Mouse (Mus musculus) ovary, postnatal 10 days (tissue): ENCODE results near the gene A930033H14Rik.

ENCODE experiments used
- DNase-seq: peaks from one replicate; pipeline ENCODE4 v3.0.0; 2022; ENCODE audit warnings: low spot score

Gene A930033H14Rik

GRCm38 (mm10) chr10:69193721-69194120 lies 19.2 kb downstream of the A930033H14Rik start:
- DNase-seq: no peak

- DNase-seq: no peak
These were observed 20.6 kb downstream of the A930033H14Rik start for GRCm38 (mm10) chr10:69192266-69192665.

GRCm38 (mm10) chr10:69190434-69191160 lies 22.3 kb downstream of the A930033H14Rik start:
- DNase-seq: no peak

- no peak for DNase-seq
These were observed 25.0 kb downstream of the A930033H14Rik start for GRCm38 (mm10) chr10:69187773-69188443.

DNA sequence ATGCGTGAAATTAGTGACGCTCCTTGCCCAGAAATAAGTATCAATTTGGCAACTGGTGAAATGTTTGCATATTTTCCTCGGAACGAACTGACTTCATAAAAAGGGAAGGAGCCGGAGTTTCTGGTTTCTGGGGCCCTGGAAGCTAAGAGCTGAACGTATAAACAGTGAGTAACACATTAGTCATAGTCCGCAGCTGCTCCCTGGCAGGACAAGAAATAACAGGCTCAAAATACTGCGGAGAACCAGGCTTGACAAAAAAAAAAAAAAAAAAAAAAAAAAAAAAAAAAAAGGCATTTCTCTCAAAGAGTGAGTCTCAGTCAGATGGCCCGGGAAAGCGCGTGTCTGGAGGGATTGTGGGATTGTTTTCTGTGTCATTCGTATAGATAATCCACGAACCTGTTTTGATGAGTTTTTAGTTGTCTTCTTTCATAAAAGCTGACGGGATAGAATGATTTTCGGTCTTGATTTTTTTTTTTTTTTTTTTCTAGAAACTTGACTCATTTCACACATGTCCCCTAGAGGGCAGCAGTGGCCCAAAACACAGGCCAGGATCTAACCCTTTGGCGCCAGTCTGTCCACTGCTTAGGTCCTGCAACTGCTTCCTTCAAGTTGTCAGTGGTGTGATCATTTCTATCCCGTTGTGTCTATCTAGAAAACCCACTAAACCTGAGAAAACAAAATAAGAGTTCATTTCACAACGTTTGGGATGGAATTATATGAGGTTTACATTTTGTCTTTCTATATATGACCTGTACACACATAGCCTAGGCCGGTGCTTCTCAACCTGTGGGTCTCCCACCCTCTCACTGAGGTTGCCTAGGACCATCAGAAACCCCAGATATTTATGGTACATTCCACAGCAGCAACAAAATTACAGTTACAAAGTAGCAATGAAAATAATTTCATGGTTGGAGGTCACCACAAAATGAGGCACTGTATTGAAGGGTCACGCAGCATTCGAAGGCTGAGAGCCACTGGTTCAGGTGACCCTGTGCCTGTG lies 26.7 kb downstream of the A930033H14Rik start:
- peak; percentile 39 for DNase-seq

- no peak for DNase-seq
These were observed 27.5 kb downstream of the A930033H14Rik start for GRCm38 (mm10) chr10:69185431-69185830.

- DNase-seq: no peak
These were observed 28.0 kb downstream of the A930033H14Rik start for GRCm38 (mm10) chr10:69184903-69185302.

DNA sequence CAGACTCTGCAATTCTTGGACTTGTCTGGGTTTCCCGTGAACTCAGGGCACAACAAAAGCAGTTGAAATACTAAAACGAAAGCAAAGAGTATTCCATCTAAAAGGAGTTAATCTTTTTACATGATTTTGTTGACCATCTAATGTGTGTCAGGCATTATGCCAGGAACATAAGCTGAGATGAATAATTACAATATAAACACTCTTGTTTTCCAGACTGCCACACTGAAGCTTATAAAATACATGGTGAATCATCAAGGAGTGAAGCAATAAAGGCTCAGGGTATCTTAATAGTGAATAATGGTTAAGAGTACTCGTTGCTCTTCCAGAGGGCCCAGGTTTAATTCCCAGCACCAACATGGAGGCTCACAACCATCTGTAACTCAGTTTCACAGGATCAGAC lies 31.9 kb downstream of the A930033H14Rik start:
- no peak for DNase-seq

- DNase-seq: no peak
These were observed 33.6 kb downstream of the A930033H14Rik start for GRCm38 (mm10) chr10:69179341-69179740.

GRCm38 (mm10) chr10:69176116-69176515 lies 36.8 kb downstream of the A930033H14Rik start:
- no peak for DNase-seq

DNA sequence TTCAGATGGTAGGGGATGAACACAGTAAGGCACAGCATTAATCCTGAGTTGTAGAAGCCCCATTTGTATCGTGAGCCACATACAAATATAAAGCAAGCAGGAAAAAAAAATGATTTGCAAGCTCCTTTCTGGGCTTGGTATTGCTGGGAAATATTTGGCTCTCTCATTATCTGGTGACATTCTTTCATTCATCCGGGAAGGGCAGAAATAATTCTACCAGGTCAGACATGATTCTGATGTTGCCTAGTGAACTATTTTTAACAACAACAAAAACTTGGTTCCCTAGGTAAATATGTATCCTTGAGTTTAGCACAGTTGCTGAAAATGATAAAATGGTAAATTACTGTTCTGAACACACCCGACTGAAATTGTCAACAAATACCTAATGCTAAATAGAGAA lies 40.5 kb downstream of the A930033H14Rik start:
- DNase-seq: no peak

- DNase-seq: no peak
These were observed 46.4 kb downstream of the A930033H14Rik start for GRCm38 (mm10) chr10:69166514-69166913.

GRCm38 (mm10) chr10:69165847-69166246 lies 47.1 kb downstream of the A930033H14Rik start:
- no peak for DNase-seq

DNA sequence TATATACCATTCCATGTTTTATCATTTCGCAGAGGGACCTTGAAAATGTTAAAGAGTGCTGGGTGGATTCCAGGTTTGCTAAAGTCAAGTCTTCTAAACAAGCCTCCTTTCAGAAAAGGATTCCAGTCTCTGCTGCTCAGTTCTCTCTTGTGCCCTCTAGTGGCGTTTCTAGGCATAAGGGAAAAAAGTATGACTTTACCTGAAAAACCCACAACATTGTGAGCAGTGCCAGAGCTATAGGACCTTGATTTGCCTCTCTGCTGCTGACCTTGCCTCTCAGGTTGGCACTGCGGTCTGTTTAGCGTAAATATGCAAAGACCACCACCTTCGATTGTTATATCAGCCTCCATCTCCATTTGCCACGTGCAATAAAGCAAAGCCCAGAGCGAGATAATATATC lies 47.8 kb downstream of the A930033H14Rik start:
- DNase-seq: no peak

- no peak for DNase-seq
These were observed 49.7 kb downstream of the A930033H14Rik start for GRCm38 (mm10) chr10:69163216-69163615.

DNA sequence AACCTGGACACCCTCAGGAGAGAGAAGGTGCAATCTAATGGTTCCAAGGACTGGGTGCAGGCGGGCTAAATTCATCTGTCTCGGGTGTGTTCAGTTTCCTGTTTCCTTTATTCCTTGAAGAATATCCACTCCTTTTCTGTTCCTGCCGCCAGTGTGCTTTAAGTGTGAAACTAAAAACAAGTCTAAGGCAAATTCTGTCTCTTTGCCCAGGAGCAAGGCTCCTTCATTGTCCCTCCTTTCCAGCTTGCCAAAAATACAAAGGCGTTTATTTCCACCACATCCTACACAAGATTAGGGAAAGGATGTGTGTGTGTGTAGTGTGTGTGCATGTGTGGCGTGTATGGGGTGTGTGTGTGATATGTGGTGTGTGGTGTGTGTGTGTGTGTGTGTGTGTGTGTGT lies 50.3 kb downstream of the A930033H14Rik start:
- DNase-seq: no peak

GRCm38 (mm10) chr10:69161503-69161902 lies 51.4 kb downstream of the A930033H14Rik start:
- no peak for DNase-seq

DNA sequence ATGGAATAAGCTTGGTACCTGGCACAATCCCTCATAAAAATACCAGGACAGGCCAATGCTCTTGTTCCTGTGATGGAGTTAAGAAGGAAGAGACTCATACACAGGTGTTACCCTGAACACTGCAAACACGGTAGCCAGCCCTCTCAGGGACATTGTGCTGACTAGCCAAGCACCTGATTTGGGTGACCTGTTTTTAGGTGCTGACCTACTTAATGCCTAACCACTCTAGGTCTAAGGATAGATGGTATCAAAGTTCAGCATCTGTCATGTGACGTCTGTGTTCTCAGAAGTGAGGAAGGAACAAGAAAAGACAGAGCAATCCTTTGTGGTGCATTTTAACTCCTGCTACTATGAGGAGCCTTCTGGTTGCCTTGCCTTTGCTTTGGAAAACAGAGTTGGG lies 52.0 kb downstream of the A930033H14Rik start:
- DNase-seq: no peak
